Mouse (Mus musculus): ENCODE data around the gene Gm20441. TPM values are rescaled to one million over a fixed set of nuclear protein-coding genes. Genes with fewer than 3 reads are reported as not detected.

The Gm20441 gene
- polyA plus RNA-seq, 1 experiment from 2014 or later = not detected

DNA sequence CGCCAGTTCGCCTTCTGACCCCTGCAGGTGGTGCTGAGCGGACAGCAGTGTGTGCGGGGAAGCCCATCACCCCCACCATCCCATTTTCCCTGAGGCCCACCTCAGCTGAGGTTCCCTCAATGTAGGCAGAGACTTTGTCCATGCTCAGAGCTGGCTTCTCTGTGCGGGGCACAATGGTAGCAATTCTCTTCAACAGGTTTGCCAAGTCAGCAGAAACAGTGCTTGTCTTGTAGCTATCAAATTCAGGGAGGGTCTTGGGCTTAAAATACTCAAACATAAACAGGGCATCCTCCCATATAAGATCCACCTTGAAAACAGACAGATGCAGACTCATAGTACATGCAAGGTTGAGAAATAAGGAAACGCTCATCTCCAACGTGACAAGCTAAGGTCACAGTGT lies 55.3 kb downstream of the Gm20441 start:
- Histone ChIP-seq H3K27me3 (replicated peaks; ENCODE audit: control insufficient read depth, insufficient read depth, low read length) (no peaks in the 10 kb centered on the region), H3K9me3 (ENCODE audit: control insufficient read depth, low read length) (no peaks in the 10 kb centered on the region), H3K4me2 (ENCODE audit: low read depth, low read length) (no peak overlapping the region), H3K4me3 (ENCODE audit: low read length) (no peak overlapping the region), H3K9ac (ENCODE audit: low read depth, low read length) (no peak overlapping the region), H3K36me3 (ENCODE audit: control insufficient read depth, insufficient read depth, low read length) (peaks cover 6% of the 10 kb centered on the region), H3K27ac (ENCODE audit: low read length) (no peak overlapping the region), H3K4me1 (ENCODE audit: control insufficient read depth, insufficient read depth, low read length) (no peaks in the 10 kb centered on the region)
- no peak for ATAC-seq
- 89% methylated on average over 7 of the region's 7 CpGs for WGBS

Other genes starting within 250 kb of the Gm20441 start
- 1.9 and 2.7 TPM in 2 replicates for gene Lrrc75b, start 220.6 kb downstream of the Gm20441 start, polyA plus RNA-seq (2015; fragmentation: Nextera tagmentation; extraction: Ambion mirVana)
- gene Ggt1, start 219.3 kb downstream of the Gm20441 start, polyA plus RNA-seq (2015; fragmentation: Nextera tagmentation; extraction: Ambion mirVana) = 115 and 144 TPM in 2 replicates
- 8.6 and 8.8 TPM in 2 replicates for gene Ggt5, start 191.6 kb downstream of the Gm20441 start, polyA plus RNA-seq (2015; fragmentation: Nextera tagmentation; extraction: Ambion mirVana)
- gene Susd2, start 136.9 kb downstream of the Gm20441 start, polyA plus RNA-seq (2015; fragmentation: Nextera tagmentation; extraction: Ambion mirVana) = 19.1 and 23.3 TPM in 2 replicates
- 26.4 and 27.1 TPM in 2 replicates for gene Cabin1, start 16.6 kb downstream of the Gm20441 start, polyA plus RNA-seq (2015; fragmentation: Nextera tagmentation; extraction: Ambion mirVana)
- gene Ddt, start 7.5 kb downstream of the Gm20441 start, polyA plus RNA-seq (2015; fragmentation: Nextera tagmentation; extraction: Ambion mirVana) = 82.0 and 92.1 TPM in 2 replicates
- 49.1 and 53.1 TPM in 2 replicates for gene Gstt3, start 460 bp upstream of the Gm20441 start, polyA plus RNA-seq (2015; fragmentation: Nextera tagmentation; extraction: Ambion mirVana)
- 16.4 and 19.2 TPM in 2 replicates for gene Gstt1, start 17.6 kb upstream of the Gm20441 start, polyA plus RNA-seq (2015; fragmentation: Nextera tagmentation; extraction: Ambion mirVana)
- gene Gstt4, start 41.6 kb upstream of the Gm20441 start, polyA plus RNA-seq (2015; fragmentation: Nextera tagmentation; extraction: Ambion mirVana) = not detected in 2 replicates
- 78.3 and 83.7 TPM in 2 replicates for gene Gstt2, start 56.5 kb upstream of the Gm20441 start, polyA plus RNA-seq (2015; fragmentation: Nextera tagmentation; extraction: Ambion mirVana)
- gene Mif, start 79.3 kb upstream of the Gm20441 start, polyA plus RNA-seq (2015; fragmentation: Nextera tagmentation; extraction: Ambion mirVana) = 1,982 and 2,201 TPM in 2 replicates
- gene Derl3, start 112.5 kb upstream of the Gm20441 start, polyA plus RNA-seq (2015; fragmentation: Nextera tagmentation; extraction: Ambion mirVana) = 6.8 and 9.7 TPM in 2 replicates
- gene Smarcb1, start 140.7 kb upstream of the Gm20441 start, polyA plus RNA-seq (2015; fragmentation: Nextera tagmentation; extraction: Ambion mirVana) = 149 and 171 TPM in 2 replicates
- 252 and 271 TPM in 2 replicates for gene Chchd10, start 152.2 kb upstream of the Gm20441 start, polyA plus RNA-seq (2015; fragmentation: Nextera tagmentation; extraction: Ambion mirVana)
- gene Mmp11, start 155.5 kb upstream of the Gm20441 start, polyA plus RNA-seq (2015; fragmentation: Nextera tagmentation; extraction: Ambion mirVana) = 23.5 and 25.4 TPM in 2 replicates
- gene Gm867, start 159.7 kb upstream of the Gm20441 start, polyA plus RNA-seq (2015; fragmentation: Nextera tagmentation; extraction: Ambion mirVana) = 0.29 and 0.51 TPM in 2 replicates
- gene Vpreb3, start 162.1 kb upstream of the Gm20441 start, polyA plus RNA-seq (2015; fragmentation: Nextera tagmentation; extraction: Ambion mirVana) = 0.68 TPM in 1 of 2 replicates, not detected in the other
- gene Gm5134, start 173.6 kb upstream of the Gm20441 start, polyA plus RNA-seq (2015; fragmentation: Nextera tagmentation; extraction: Ambion mirVana) = not detected in 2 replicates

All from intestine, embryonic 16.5 days (tissue).